Mouse (Mus musculus): ENCODE measurements around the gene Iah1.

The Iah1 gene

DNA sequence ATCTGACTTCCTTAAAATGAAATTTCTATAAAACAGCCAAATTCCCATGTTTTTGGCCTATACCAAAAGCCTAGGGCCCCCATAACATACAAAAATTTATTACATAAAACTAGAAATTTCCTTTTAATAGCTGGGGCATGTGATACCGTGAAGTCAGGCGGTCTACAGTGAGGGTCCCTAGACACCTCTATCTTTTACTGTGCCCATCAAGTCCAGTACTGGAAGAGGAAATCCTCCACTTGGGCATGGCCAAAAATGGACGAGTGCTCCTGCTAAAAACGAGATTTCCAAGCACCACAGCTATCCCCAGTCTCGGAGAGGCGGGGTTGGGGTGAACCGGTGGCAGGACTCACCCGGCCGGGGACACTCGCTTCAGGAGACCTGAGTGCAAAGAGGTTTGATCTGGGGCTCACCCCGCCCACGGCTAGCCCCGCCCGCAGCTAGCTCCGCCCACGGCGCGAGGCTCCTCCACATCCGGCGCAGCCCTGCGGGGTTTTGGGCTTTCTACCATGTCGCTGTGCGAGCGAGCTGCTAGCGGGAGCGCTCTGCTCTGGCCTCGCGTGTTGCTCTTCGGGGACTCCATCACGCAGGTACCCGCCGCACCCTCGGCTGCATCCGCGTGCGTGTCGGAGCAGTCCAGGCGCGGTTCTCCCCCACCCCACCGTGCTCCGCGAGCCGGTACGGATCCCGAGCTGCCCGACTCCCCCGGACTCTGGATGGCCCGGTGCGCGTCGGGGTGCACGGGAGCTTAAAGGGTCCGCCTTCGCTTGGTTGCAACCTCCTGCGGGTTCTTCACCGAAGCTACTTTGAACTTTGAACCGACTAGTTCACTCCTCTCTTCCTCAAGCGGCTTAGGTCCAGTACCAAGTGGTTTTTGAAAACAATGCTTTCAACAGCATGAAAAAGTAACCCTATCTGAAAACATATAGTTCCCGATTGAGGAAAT is at the start of gene Iah1:
Iah1 (plus strand) TSS at position 467 of the 946 bp plus-strand sequence.
- peak; percentile 55 to 73 for DNase-seq (ENCODE audit: low spot score in 2 of 2)

GRCm38 (mm10) chr12:21266784-21267098 is 49.4 kb upstream of the Iah1 start:
- DNase-seq (ENCODE audit: low spot score in 2 of 2) = no peak

DNA sequence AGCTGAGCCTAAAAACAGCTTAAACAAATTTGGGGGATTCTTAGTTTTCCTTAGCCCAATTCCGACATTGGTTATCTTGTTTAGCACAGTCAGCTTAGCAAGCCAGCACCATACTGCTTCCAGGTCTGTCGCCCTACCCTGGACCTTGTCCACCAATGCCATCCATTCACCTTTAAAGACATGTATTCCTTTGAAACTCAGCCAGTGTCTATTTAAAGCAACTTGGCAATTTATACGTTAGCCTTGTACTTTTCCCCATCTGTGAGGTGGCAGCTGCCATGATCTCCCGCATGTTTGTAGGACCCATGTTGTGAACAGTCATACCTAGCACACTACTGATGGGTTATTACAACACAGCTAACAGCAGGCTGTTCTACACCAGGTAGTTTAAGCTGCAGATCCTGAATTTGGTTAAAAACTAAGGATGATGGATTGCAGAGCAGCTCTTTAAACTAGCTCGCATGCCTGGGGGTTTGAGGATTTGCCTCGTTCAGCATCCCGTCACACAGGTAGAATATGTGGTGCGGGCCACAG is 48.0 kb upstream of the Iah1 start:
- DNase-seq (ENCODE audit: low spot score in 2 of 2) = no peak

DNA sequence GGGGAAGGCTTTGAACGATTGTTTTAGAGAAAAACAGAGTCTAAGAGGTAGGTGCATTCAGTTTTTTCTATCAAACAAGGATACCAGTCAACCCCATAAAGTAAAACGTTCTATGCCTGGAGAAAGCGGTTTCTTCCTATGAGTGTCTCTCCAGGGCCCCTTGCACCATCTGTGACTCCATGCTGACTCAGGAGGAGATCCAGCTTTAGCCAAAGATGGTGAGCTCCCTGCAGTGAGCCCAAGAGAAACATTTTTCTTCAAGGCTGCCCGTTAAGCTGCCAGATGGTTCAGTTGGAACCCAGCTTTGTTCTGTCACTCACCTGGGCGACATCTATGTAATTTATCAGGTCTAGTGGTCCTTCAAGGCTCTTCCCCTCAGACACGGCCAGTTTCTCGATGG is 41.7 kb upstream of the Iah1 start:
- no peak for DNase-seq (ENCODE audit: low spot score in 2 of 2)

DNA sequence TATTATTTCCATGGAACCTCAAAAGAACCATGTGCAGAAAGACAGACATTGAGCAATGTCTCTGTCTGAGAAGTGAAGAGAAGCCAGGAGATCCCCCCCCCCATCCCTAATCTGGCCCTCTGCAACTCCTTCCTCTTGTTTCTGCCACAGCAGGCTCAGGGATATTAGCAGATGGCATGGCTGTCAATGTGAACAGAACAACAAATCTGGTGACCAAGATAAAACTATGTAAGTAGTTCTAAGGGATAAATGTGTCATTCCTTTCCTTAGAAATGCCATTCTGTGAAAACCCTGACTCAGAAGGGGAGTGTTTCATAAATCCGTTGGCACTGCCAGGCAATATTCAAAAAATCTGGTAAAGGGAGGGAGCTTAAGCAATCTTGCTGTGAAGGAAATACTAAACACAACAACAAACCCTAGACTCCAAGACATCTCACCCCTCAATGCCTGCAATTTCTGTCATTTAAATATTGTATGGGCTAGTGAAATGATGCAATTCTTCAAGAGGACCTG is 38.8 kb upstream of the Iah1 start:
- no peak for DNase-seq (ENCODE audit: low spot score in 2 of 2)

- no peak for DNase-seq (ENCODE audit: low spot score in 2 of 2)
Measured at GRCm38 (mm10) chr12:21284761-21285441, 31.3 kb upstream of the Iah1 start, which contains the start of gene Cpsf3. Gene Cpsf3, plus strand, starts transcription at chr12:21285391.

- DNase-seq (ENCODE audit: low spot score in 2 of 2) = peak in 1 of 2 experiments; percentile 27
Measured at GRCm38 (mm10) chr12:21285508-21286242, 30.5 kb upstream of the Iah1 start.

DNA sequence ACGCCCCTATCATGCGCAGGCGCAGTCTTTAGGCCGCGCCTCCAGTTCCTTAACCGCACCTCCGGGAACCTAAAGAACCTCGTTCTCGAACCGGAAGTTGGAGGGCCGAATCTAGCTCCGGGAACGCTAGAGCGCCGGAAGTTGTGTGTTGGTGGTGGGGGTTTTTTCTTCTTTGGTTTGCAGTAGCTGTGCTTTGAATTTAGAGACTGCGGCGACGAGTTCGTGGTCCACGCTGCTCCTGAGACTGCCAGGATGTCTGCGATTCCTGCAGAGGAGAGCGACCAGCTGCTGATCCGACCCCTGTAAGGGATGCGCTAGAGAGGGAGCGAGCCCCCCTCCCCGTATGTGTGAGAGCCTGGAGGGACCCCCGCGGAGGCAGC is 30.0 kb upstream of the Iah1 start, which contains the start of gene Itgb1bp1:
Itgb1bp1 (minus strand) TSS at position 42 of the 380 bp plus-strand sequence.
- DNase-seq (ENCODE audit: low spot score in 2 of 2) = peak; percentile 95 to 98

DNA sequence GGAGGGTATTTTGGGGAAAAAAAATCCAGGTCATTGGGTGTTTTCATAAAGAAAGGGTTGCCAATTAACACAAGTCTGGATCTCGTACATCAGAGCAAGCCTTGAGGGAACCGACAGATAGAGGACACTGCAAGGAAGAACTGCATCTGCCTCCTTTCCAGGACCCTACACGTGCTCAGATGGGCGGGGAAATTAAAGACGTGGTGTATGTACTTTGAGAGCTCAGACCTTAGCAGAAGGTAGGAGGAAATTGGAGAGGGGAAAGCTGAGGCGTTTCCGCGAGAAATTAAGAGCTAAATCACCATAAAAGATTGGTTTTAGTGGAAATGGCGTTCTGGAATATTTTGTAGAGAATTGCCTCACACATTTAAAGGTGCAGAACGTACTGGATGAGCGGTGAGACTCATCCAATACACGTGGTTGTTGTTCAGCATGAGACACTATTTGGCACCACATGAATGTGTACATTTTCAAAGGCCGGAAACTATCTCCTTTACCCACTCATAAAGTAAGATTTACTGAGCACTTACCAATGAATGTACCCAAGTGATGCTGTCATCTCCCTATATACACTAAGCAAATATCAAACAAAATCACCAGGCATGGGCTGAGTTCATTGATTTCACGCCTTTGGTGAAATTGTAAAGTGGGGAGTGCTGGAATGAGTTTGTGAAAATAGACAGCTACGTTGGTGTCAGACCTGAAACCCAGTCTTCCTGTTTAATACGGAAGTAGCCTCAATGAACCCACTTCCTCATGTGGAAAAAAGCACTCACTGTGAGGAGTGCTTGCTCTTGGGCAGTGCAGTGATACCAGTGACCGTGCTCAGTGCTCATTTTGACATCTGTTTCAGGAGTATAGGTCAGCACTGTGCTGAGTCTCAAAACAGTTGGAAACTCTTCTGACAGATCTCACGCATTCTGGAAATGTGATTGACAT is 29.2 kb upstream of the Iah1 start:
- DNase-seq (ENCODE audit: low spot score in 2 of 2) = peak in 1 of 2 experiments; percentile 10

DNA sequence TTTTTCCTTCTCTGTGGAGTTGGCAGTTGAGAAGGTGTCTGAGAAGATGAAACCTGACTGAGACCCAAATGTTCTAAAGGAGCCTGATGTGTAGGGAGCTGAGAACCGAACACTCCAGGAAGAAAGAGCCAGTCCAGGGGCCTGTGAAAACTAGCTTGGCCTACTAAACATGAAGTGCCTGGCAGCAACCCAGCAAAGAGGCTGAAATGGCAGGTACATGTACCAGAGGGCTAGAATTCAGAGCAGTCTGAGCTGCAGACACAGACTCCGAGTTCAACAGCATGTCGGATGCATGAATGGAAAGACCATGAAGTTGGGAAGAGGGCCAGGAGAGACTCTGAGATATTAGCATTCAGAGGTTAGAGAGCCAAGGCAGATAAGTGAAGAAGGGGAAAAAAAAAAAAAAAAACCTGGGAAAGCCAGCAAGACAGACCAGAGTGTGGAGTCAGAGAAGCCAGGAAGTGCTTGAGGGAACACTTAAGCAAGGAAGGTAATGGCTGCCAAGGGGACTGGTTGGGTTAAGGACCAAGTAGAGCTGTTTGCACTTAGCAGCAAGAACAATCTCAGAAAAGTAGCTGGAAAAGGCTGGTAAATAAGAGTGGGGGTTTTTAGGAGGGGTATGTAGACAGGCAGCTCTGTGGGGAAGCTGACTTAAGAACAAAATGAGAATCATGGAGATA is 27.3 kb upstream of the Iah1 start:
- no peak for DNase-seq (ENCODE audit: low spot score in 2 of 2)

DNA sequence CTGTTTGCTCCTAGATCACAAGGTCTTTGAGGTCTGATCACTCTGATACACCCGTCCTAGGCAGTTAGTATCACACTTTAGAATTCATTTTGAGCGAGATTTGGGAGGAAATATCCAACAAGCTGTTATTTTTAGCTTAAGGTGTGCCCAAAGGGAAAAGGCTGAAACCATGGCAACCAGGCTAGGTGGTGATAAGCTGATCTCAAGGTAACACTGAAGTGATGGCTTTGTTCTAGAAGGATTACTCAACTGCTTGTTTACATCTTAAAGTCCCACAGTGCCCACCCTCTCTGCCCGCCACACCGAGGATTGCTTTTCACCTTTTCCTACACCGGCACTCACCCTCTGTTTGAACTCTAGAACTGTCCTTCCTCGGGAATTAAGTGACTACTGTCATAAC is 26.5 kb upstream of the Iah1 start:
- no peak for DNase-seq (ENCODE audit: low spot score in 2 of 2)

GRCm38 (mm10) chr12:21298856-21299255 is 17.3 kb upstream of the Iah1 start:
- no peak for DNase-seq (ENCODE audit: low spot score in 2 of 2)

DNA sequence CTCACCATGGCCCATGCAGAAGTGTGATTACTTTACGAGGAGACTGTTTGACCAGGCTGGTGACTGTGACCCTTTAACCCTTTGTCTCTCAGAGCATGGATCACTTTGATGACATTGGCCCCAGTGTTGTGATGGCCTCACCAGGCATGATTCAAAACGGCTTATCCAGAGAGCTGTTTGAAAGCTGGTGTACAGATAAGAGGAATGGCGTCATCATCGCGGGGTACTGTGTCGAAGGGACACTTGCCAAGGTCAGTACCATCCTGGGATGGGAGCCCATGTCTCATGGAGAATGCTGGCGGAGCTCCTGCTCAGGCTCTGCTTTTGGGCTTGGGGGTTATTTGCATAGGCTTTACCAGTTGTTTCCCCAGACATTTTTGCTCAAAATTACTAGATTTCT is 14.9 kb upstream of the Iah1 start:
- DNase-seq (ENCODE audit: low spot score in 2 of 2) = no peak

DNA sequence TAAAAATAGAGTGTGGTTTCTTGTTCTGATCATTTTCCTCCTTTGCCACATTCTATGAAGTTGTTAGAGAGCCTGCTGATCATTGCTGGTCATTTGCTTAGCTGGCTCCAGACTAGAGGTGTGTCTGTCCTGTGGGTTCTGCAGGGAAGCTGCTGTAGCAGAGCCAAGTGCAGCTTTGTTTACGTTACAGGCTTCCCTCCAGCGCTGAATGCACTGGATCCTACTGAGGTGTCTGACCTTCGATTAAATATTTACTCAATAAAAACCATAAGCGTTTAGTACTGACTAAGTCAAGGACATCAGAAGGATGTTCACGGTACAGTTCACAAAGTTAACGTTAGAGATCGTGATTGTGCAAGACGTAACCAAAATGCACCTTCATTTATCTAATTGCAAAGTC is 14.3 kb upstream of the Iah1 start:
- no peak for DNase-seq (ENCODE audit: low spot score in 2 of 2)

DNA sequence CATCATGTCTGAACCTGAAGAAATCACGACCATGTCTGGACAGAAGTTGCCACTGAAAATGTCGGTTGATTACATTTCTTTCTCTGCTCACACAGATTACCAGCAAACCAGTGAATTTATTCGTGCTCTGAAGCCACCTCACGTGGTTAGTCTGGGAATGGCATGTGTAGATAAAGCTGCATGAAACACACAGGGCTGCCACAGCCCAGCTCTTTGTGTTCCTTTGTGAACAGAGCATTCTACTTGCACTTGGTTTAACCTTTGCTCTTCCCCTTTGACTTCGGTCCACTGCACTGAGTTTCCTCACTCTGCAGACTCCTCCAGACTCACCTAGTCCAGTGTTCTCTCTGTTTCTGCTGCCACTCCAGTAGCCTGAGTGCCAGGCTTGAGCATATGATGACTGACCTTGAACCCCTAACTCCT is 13.8 kb upstream of the Iah1 start:
- DNase-seq (ENCODE audit: low spot score in 2 of 2) = no peak

- DNase-seq (ENCODE audit: low spot score in 2 of 2) = no peak
Measured at GRCm38 (mm10) chr12:21305741-21306140, 10.4 kb upstream of the Iah1 start.

DNA sequence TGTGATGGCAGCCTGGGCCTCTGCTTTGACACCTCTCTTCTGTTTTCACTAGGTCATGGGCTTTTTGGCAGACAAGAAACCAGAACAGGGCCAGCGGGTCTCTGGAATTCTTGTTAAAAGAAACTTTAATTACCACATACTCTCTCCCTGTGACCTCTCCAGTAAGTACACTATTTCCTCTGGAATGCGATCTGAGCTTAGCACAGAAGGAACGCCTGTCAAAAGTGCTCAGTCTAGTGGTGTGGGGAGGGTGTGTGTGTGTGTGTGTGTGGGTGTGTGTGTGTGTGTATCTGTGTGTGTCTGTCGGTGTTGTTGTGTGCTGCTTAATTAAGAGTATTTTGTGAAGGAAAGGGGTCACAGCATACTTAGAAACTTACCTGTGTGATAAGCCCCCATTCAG is 9.5 kb upstream of the Iah1 start:
- no peak for DNase-seq (ENCODE audit: low spot score in 2 of 2)

- DNase-seq (ENCODE audit: low spot score in 2 of 2) = no peak
Measured at GRCm38 (mm10) chr12:21312201-21312600, 4.0 kb upstream of the Iah1 start.

GRCm38 (mm10) chr12:21316869-21317265 is 678 bp downstream of the Iah1 start:
- DNase-seq (ENCODE audit: low spot score in 2 of 2) = no peak

All from cerebellum, postnatal 4 days (tissue).